Mouse (Mus musculus): ENCODE measurements at regions not wholly inside any gene's neighbourhood (a gene's known extent, or its start where the extent isn't known, plus 50 kb on each side); places are given as distances from the start of the nearest gene placed in this dataset.

- Histone ChIP-seq H3K36me3 (ENCODE audit: control insufficient read depth in 1 of 2, insufficient read depth in 2 of 2, low read length in 2 of 2) (no peaks in the 10 kb centered on the region), H3K9me3 (replicated peaks; ENCODE audit: insufficient read depth, low read length) (no peaks in the 10 kb centered on the region), H3K27me3 (ENCODE audit: control insufficient read depth in 1 of 2, insufficient read depth in 2 of 2, low read length in 2 of 2) (no peaks in the 10 kb centered on the region), H3K4me1 (ENCODE audit: control insufficient read depth in 1 of 2, insufficient read depth in 2 of 2, low read length in 2 of 2) (no peaks in the 10 kb centered on the region), H3K27ac (ENCODE audit: control insufficient read depth, low read depth, low read length) (no peak overlapping the region), H3K9ac (ENCODE audit: control insufficient read depth, low read depth, low read length, poor library complexity, severe bottlenecking) (no peak overlapping the region), H3K79me2 (ENCODE audit: control insufficient read depth, insufficient read depth, low read length, poor library complexity) (no peaks in the 10 kb centered on the region), H3K4me3 (ENCODE audit: control insufficient read depth in 1 of 2, insufficient read depth in 1 of 2, low read depth in 2 of 2, low read length in 2 of 2) (no peak overlapping the region)
- DNase-seq (ENCODE audit: low read depth, low spot score): no peak
- TF ChIP-seq ZKSCAN1 (IDR thresholded peaks at IDR 0.05; ENCODE audit: low read depth, low read length) (no peak), SMC3 (IDR thresholded peaks at IDR 0.05; ENCODE audit: low read depth, low read length) (no peak), MYB (IDR thresholded peaks at IDR 0.05; ENCODE audit: low read depth, low read length) (no peak), UBTF (IDR thresholded peaks at IDR 0.05; ENCODE audit: borderline replicate concordance, insufficient read depth, low read depth, low read length) (no peak), MAX (IDR thresholded peaks at IDR 0.05; ENCODE audit: low read length) (no peak), ETS1 (IDR thresholded peaks at IDR 0.05; ENCODE audit: low read depth, low read length) (no peak), BHLHE40 (IDR thresholded peaks at IDR 0.05; ENCODE audit: borderline replicate concordance, low read depth, low read length) (no peak)
These were observed 66.1 kb upstream of the Tprg start for GRCm38 (mm10) chr16:25220552-25220951.

GRCm38 (mm10) chr16:25224801-25225200, 61.8 kb upstream of the Tprg start:
- no peak for TF ChIP-seq ZMIZ1 (IDR thresholded peaks at IDR 0.05; ENCODE audit: low read depth, low read length)
- no peak for TF ChIP-seq SMC3 (IDR thresholded peaks at IDR 0.05; ENCODE audit: low read depth, low read length)
- TF ChIP-seq CTCF (IDR thresholded peaks at IDR 0.05 in 2 of 3, conservative IDR thresholded peaks at IDR 0.05 in 1 of 3; ENCODE audit: control insufficient read depth in 1 of 3, insufficient read depth in 1 of 3, low read depth in 2 of 3, low read length in 3 of 3, poor library complexity in 1 of 3, severe bottlenecking in 1 of 3): no peak
- TF ChIP-seq MEF2A (IDR thresholded peaks at IDR 0.05; ENCODE audit: extremely low read depth, insufficient replicate concordance, low read depth, low read length, poor library complexity, severe bottlenecking): no peak
- TF ChIP-seq GABPA (IDR thresholded peaks at IDR 0.05; ENCODE audit: low read depth, low read length): no peak
- TF ChIP-seq RCOR1 (IDR thresholded peaks at IDR 0.05; ENCODE audit: low read depth, low read length): no peak
- no peak for TF ChIP-seq ZC3H11A (IDR thresholded peaks at IDR 0.05; ENCODE audit: low read depth, low read length)
- no peak for TF ChIP-seq NELFE (IDR thresholded peaks at IDR 0.05; ENCODE audit: low read depth, low read length)
- no peak for TF ChIP-seq MAFK (IDR thresholded peaks at IDR 0.05; ENCODE audit: borderline replicate concordance, low read depth, low read length)
- TF ChIP-seq JUND (IDR thresholded peaks at IDR 0.05; ENCODE audit: low read depth, low read length): no peak
- TF ChIP-seq TCF12 (IDR thresholded peaks at IDR 0.05; ENCODE audit: low read depth, low read length): no peak
- no peak for TF ChIP-seq POLR2AphosphoS2 (IDR thresholded peaks at IDR 0.05; ENCODE audit: low read length)
- no peak for TF ChIP-seq ETS1 (IDR thresholded peaks at IDR 0.05; ENCODE audit: low read depth, low read length)
- no peak for TF ChIP-seq MAX (IDR thresholded peaks at IDR 0.05; ENCODE audit: low read length)
- TF ChIP-seq CHD1 (IDR thresholded peaks at IDR 0.05; ENCODE audit: low read depth, low read length): no peak
- TF ChIP-seq USF2 (IDR thresholded peaks at IDR 0.05; ENCODE audit: borderline replicate concordance in 1 of 2, insufficient read depth in 1 of 2, low read depth in 1 of 2, low read length in 2 of 2): no peak
- TF ChIP-seq RAD21 (IDR thresholded peaks at IDR 0.05; ENCODE audit: low read depth, low read length): no peak
- TF ChIP-seq KAT2A (conservative IDR thresholded peaks at IDR 0.05; ENCODE audit: low read depth, low read length): no peak
- TF ChIP-seq MXI1 (IDR thresholded peaks at IDR 0.05; ENCODE audit: low read depth, low read length): no peak
- no peak for TF ChIP-seq SIN3A (IDR thresholded peaks at IDR 0.05; ENCODE audit: low read length)
- no peaks in the 10 kb centered on the region for H3K36me3 ChIP-seq (ENCODE audit: control insufficient read depth in 1 of 2, insufficient read depth in 2 of 2, low read length in 2 of 2)
- no peaks in the 10 kb centered on the region for H3K4me1 ChIP-seq (ENCODE audit: control insufficient read depth in 1 of 2, insufficient read depth in 2 of 2, low read length in 2 of 2)
- no peak overlapping the region for H3K4me3 ChIP-seq (ENCODE audit: control insufficient read depth in 1 of 2, insufficient read depth in 1 of 2, low read depth in 2 of 2, low read length in 2 of 2)
- no peaks in the 10 kb centered on the region for H3K27me3 ChIP-seq (ENCODE audit: control insufficient read depth in 1 of 2, insufficient read depth in 2 of 2, low read length in 2 of 2)
- no peak overlapping the region for H3K27ac ChIP-seq (ENCODE audit: control insufficient read depth, low read depth, low read length)
- H3K79me2 ChIP-seq (ENCODE audit: control insufficient read depth, insufficient read depth, low read length, poor library complexity): no peaks in the 10 kb centered on the region
- DNase-seq (ENCODE audit: low read depth, low spot score): no peak
- no peak overlapping the region for H3K9ac ChIP-seq (ENCODE audit: control insufficient read depth, low read depth, low read length, poor library complexity, severe bottlenecking)
- no peaks in the 10 kb centered on the region for H3K9me3 ChIP-seq (replicated peaks; ENCODE audit: insufficient read depth, low read length)
